Mouse (Mus musculus) hindbrain, postnatal 0 days (tissue): ENCODE results near the gene Ddx1. TPM values are rescaled to one million over a fixed set of nuclear protein-coding genes. Genes with fewer than 3 reads are reported as not detected.

ENCODE experiments used
- ATAC-seq: fragments of 200-750 bp; cut with Nextera tagmentation; 2 replicates; pipeline ENCODE4 v1.8.0; 2017; ENCODE audit warnings: mild to moderate bottlenecking, moderate TSS enrichment, moderate library complexity
- DNase-seq: peaks from one replicate; pipeline ENCODE4 v3.0.0-alpha.2; 2015; ENCODE audit warnings: low spot score
- H3K27ac ChIP-seq: fragments of 300-500 bp; sonication (generic); 2 replicates; pipeline ENCODE4 v1.5.1; 2014; ENCODE audit warnings: mild to moderate bottlenecking
- H3K27me3 ChIP-seq: fragments of 300-500 bp; sonication (generic); 2 replicates; pipeline ENCODE4 v1.6.1; 2014; ENCODE audit warnings: low read length, mixed read lengths; ENCODE audit not compliant: insufficient read depth
- H3K36me3 ChIP-seq: fragments of 300-500 bp; sonication (generic); 2 replicates; pipeline ENCODE4 v1.6.1; 2014; ENCODE audit warnings: low read length, mixed read lengths; ENCODE audit not compliant: insufficient read depth
- H3K4me1 ChIP-seq: fragments of 300-500 bp; sonication (generic); 2 replicates; pipeline ENCODE4 v1.6.1; 2014; ENCODE audit warnings: antibody characterized with exemption, low read length, mixed read lengths; ENCODE audit not compliant: insufficient read depth
- H3K4me2 ChIP-seq: fragments of 300-500 bp; sonication (generic); 2 replicates; pipeline ENCODE4 v1.6.1; 2014; ENCODE audit warnings: low read depth, mild to moderate bottlenecking, low read length, moderate library complexity, mixed read lengths
- H3K4me3 ChIP-seq: fragments of 300-500 bp; sonication (generic); 2 replicates; pipeline ENCODE4 v1.5.1; 2014; ENCODE audit warnings: low read length
- H3K9ac ChIP-seq: fragments of 300-500 bp; sonication (generic); replicated peaks from 2 replicates; pipeline ENCODE4 v1.6.1; 2014; ENCODE audit warnings: mild to moderate bottlenecking, low read length, moderate library complexity, mixed read lengths
- H3K9me3 ChIP-seq: fragments of 300-500 bp; sonication (generic); 2 replicates; pipeline ENCODE4 v1.6.1; 2016; ENCODE audit warnings: low read length, mixed read lengths
- CTCF ChIP-seq: IDR thresholded peaks from 2 replicates; pipeline ENCODE4 v1.5.1; 2016; ENCODE audit warnings: antibody characterized with exemption, control low read depth, low read depth
- WGBS: fragments of 180-500 bp; shearing (Covaris S2); extraction: QIAGEN DNeasy Blood & Tissue Kit; methylation state at CpG from one replicate; pipeline ENCODE4 v1.1.7; 2014; 5-methylcytosine and 5-hydroxymethylcytosine counted together
- polyA plus RNA-seq: library from polyadenylated mRNA; unstranded; fragments of >200 nt; fragmentation: Nextera tagmentation; extraction: Ambion mirVana; gene quantifications from 2 replicates; pipeline ENCODE4 v1.2.1, GENCODE M21; 2015
- total RNA-seq: library from RNA; depleted of rRNA; stranded (reverse); fragments of >200 nt; gene quantifications from 2 replicates; pipeline ENCODE4 v1.2.3, GENCODE M21; 2014

Ddx1 gene
- total and polyA plus RNA-seq, 2 experiments from 2014 or later, result 29.2 to 130 TPM

DNA sequence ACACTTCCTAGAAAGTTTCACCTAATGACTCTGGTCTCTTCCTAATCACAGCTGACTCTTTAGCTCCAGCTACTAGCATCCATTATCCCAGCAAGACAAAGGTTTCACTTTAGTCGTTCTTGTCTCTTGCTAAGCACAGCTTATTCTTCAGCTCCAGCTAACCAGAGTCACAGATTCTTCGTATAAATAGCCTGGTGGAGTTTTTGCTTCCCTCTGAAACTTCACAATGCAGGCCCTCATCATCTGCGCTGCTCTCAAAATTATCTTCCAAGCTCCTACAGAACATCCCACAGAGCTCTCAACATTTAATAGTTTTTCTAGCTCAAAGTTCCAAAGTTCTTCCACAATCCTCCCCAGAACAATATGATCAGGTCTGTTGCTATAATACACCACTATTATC lies 43.3 kb downstream of the Ddx1 start:
- ATAC-seq, result no peak
- Histone ChIP-seq H3K27ac (no peak overlapping the region), H3K9me3 (no peaks in the 10 kb centered on the region), H3K4me3 (no peak overlapping the region), H3K36me3 (no peaks in the 10 kb centered on the region), H3K4me1 (no peaks in the 10 kb centered on the region), H3K4me2 (no peak overlapping the region), H3K9ac (no peak overlapping the region), H3K27me3 (no peaks in the 10 kb centered on the region)
- TF ChIP-seq CTCF, result no peak
- DNase-seq, result no peak
- 76% methylated on average over 3 of the region's 3 CpGs for WGBS

DNA sequence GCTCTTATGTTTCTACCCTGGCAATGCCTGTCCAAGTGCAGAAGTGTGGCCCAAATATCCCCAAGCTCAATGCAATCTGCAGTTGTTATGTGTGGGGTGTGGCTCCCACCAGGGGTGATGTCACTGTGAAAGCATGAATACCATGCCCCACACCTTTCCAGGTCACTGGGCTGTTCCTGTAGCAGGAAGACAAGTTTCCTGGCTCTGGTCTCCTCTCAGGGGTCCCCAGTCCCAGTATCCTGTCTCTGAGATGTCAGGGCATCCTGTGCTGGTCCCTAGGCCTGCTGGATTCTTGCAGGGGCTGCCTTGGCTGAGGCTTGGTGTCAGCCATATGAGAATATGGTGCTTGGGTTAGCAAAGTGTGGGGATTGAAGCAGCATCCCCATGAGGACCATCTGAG lies 46.7 kb downstream of the Ddx1 start:
- Histone ChIP-seq H3K4me2 (no peak overlapping the region), H3K27ac (no peak overlapping the region), H3K9me3 (no peaks in the 10 kb centered on the region), H3K27me3 (no peaks in the 10 kb centered on the region), H3K4me3 (no peak overlapping the region), H3K4me1 (no peaks in the 10 kb centered on the region), H3K36me3 (no peaks in the 10 kb centered on the region), H3K9ac (no peak overlapping the region)
- ATAC-seq, result no peak
- TF ChIP-seq CTCF, result no peak
- no peak for DNase-seq

- H3K27ac ChIP-seq, result no peak overlapping the region
- no peaks in the 10 kb centered on the region for H3K27me3 ChIP-seq
- no peak for TF ChIP-seq CTCF
- H3K4me2 ChIP-seq, result no peak overlapping the region
- no peaks in the 10 kb centered on the region for H3K9me3 ChIP-seq
- H3K4me3 ChIP-seq, result no peak overlapping the region
- 90% methylated on average over 6 of the region's 6 CpGs for WGBS
- no peaks in the 10 kb centered on the region for H3K36me3 ChIP-seq
- H3K9ac ChIP-seq, result no peak overlapping the region
- DNase-seq, result no peak
- no peak for ATAC-seq
- no peaks in the 10 kb centered on the region for H3K4me1 ChIP-seq
Measured at GRCm38 (mm10) chr12:13200576-13200975, 48.4 kb downstream of the Ddx1 start.

DNA sequence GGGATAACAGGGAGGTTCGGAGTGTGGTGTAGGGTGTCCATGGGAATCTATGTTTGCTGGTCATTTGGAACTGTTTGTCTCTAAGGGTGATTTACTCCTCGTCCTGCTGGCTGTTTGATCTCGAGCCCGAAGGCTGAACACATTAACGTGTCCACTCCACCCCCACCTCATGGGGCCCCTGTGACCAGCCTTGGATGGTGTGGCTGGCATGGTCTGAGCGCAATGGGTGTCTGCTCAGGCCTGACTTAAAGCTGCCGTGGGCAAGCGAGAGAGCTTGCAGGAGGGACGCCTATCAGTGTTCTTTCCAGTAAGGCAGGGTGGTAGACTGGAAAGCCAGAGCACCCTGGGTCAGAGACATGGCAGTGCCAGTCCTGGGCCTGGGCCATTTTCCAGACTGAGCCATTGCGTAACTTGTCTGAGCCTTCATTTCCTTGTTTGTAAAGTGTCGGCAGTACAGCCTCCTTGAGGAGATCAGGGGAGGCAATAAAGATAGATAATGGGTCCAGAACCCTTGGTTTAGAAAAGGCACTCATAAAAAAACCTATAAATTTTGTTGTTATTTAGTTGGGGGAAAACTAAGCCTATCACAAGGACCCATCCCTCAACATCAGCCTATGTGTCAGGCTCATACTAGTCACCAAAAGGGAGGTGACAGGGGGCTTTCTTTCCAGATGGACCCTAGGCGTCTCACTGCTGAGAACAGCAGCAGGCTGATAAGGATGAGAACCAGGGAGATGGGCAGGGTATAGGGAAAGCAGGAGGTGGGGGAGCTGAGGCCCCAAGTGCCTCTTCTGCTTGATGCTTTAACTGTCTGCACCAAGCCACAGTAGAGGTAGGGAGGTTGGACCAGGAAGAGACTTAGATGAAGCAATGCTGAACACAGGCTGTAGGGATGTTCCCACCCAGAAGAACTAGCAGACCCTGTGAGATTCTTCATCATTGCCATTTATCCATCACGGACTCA lies 49.4 kb downstream of the Ddx1 start:
- Histone ChIP-seq H3K27me3 (no peaks in the 10 kb centered on the region), H3K4me3 (no peak overlapping the region), H3K4me1 (no peaks in the 10 kb centered on the region), H3K9me3 (no peaks in the 10 kb centered on the region), H3K9ac (no peak overlapping the region), H3K27ac (no peak overlapping the region), H3K4me2 (no peak overlapping the region), H3K36me3 (no peaks in the 10 kb centered on the region)
- DNase-seq (no peak), ATAC-seq (no peak)
- WGBS, result 89% methylated on average over 13 of the region's 13 CpGs
- TF ChIP-seq CTCF, result no peak

DNA sequence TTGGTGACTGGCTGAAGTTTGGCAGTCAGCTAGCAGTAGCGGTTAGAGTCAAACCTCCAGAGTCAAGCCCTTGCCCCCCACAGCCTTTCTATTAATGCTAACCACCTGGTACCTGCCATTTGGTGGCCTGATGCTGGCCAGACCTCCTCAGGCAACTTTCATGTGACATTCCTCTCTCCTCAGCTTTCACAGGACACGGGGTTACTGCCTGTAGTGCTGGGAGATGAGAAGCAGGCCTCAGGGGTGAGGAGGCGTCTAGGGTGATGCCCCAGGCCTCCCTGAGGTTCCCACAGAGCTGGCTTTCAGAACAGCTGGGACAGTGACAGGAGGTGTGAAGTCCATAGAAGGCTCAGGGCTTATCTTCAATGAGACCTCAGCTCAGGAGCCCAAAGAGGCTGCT lies 50.9 kb downstream of the Ddx1 start:
- Histone ChIP-seq H3K4me3 (no peak overlapping the region), H3K4me2 (no peak overlapping the region), H3K4me1 (no peaks in the 10 kb centered on the region), H3K36me3 (no peaks in the 10 kb centered on the region), H3K9me3 (no peaks in the 10 kb centered on the region), H3K27ac (no peak overlapping the region), H3K9ac (no peak overlapping the region), H3K27me3 (no peaks in the 10 kb centered on the region)
- 81% methylated on average over 3 of the region's 3 CpGs for WGBS
- DNase-seq (no peak), ATAC-seq (no peak)
- no peak for TF ChIP-seq CTCF

GRCm38 (mm10) chr12:13196146-13196545 lies 52.9 kb downstream of the Ddx1 start:
- Histone ChIP-seq H3K27me3 (no peaks in the 10 kb centered on the region), H3K27ac (no peak overlapping the region), H3K9ac (no peak overlapping the region), H3K36me3 (no peaks in the 10 kb centered on the region), H3K4me3 (no peak overlapping the region), H3K4me2 (no peak overlapping the region), H3K9me3 (no peaks in the 10 kb centered on the region), H3K4me1 (no peaks in the 10 kb centered on the region)
- DNase-seq (no peak), ATAC-seq (no peak)
- TF ChIP-seq CTCF, result no peak
- WGBS, result 78% methylated on average over 4 of the region's 4 CpGs

DNA sequence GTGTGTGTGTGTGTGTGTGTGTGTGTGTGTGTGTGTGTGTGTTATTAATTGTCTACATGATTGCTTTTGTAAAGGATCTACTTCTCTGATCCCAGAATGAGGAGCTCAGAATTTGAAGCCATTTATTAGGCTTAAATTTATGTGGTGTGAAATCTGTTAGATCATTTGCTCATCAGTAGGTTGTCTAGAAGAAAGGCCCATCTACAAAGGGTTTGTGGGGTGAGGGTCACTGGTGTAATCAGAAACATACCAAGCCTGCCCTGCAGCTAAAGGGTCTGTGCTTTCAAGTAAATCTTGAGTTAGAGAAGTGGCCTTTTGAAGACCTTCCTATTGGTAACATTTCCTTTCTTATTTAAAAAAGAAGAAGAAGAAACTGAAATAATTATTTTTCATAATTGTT lies 53.5 kb downstream of the Ddx1 start:
- Histone ChIP-seq H3K36me3 (no peaks in the 10 kb centered on the region), H3K4me3 (no peak overlapping the region), H3K9ac (no peak overlapping the region), H3K27ac (no peak overlapping the region), H3K9me3 (no peaks in the 10 kb centered on the region), H3K4me1 (no peaks in the 10 kb centered on the region), H3K4me2 (no peak overlapping the region), H3K27me3 (no peaks in the 10 kb centered on the region)
- no peak for DNase-seq
- TF ChIP-seq CTCF, result no peak
- ATAC-seq, result no peak
